Mouse (Mus musculus) ES-Bruce4 (cell line): ENCODE results near the gene Erc1. TPM values are rescaled to one million over a fixed set of nuclear protein-coding genes. Genes with fewer than 3 reads are reported as not detected.

Source experiments
- H3K27ac ChIP-seq: 2 replicates; pipeline ENCODE4 v1.5.1; 2012; ENCODE audit warnings: low read length, inconsistent platforms; ENCODE audit not compliant: insufficient read depth
- H3K27me3 ChIP-seq: 2 replicates; pipeline ENCODE4 v1.6.1; 2012; ENCODE audit warnings: mild to moderate bottlenecking, low read length, inconsistent platforms; ENCODE audit not compliant: control insufficient read depth, poor library complexity, insufficient read depth, severe bottlenecking
- H3K36me3 ChIP-seq: 2 replicates; pipeline ENCODE4 v1.6.1; 2012; ENCODE audit warnings: inconsistent platforms, mild to moderate bottlenecking, low read length, moderate library complexity; ENCODE audit not compliant: control insufficient read depth, poor library complexity, insufficient read depth, severe bottlenecking
- H3K4me1 ChIP-seq: one replicate; pipeline ENCODE4 v1.8.1; 2011; ENCODE audit warnings: low read length; ENCODE audit not compliant: control insufficient read depth, insufficient read depth
- H3K4me3 ChIP-seq: 2 replicates; pipeline ENCODE4 v1.5.1; 2011; ENCODE audit warnings: low read depth, mild to moderate bottlenecking, low read length
- H3K9ac ChIP-seq: 2 replicates; pipeline ENCODE4 v1.6.1; 2012; ENCODE audit warnings: low read depth, mild to moderate bottlenecking, inconsistent platforms; ENCODE audit not compliant: poor library complexity, severe bottlenecking
- H3K9me3 ChIP-seq: replicated peaks from 2 replicates; pipeline ENCODE4 v1.6.1; 2012; ENCODE audit warnings: mild to moderate bottlenecking, low read length, inconsistent platforms; ENCODE audit not compliant: control insufficient read depth, poor library complexity, insufficient read depth, severe bottlenecking
- CTCF ChIP-seq: IDR thresholded peaks from one replicate; pipeline ENCODE4 v1.8.1; 2011; ENCODE audit warnings: low read depth, low read length
- EP300 ChIP-seq: IDR thresholded peaks from 2 replicates; pipeline ENCODE4 v1.6.1; 2011; ENCODE audit warnings: low read depth, low read length; ENCODE audit not compliant: insufficient read depth
- POLR2A ChIP-seq: IDR thresholded peaks from one replicate; pipeline ENCODE4 v1.8.1; 2011; ENCODE audit warnings: low read length; ENCODE audit not compliant: insufficient read depth
- polyA plus RNA-seq: library from polyadenylated mRNA; stranded (reverse); fragments of >200 nt; gene quantifications from 2 replicates; pipeline ENCODE4 v1.2.4, GENCODE M21; 2011; ENCODE audit warnings: low read depth; ENCODE audit not compliant: missing spikeins, insufficient read depth, insufficient read length

Gene Erc1
- polyA plus RNA-seq, 1 experiment: 55.6 TPM

- H3K4me1 ChIP-seq: no peaks in the 10 kb centered on the region
- no peak overlapping the region for H3K27ac ChIP-seq
- H3K9ac ChIP-seq: no peak overlapping the region
- no peaks in the 10 kb centered on the region for H3K27me3 ChIP-seq
- H3K36me3 ChIP-seq: peaks cover 5% of the 10 kb centered on the region
- H3K4me3 ChIP-seq: no peak overlapping the region
- TF ChIP-seq POLR2A: no peak
- no peaks in the 10 kb centered on the region for H3K9me3 ChIP-seq
These were observed 109.2 kb downstream of the Erc1 start for GRCm38 (mm10) chr6:119738638-119739375.

- H3K4me1 ChIP-seq: no peaks in the 10 kb centered on the region
- no peaks in the 10 kb centered on the region for H3K27me3 ChIP-seq
- no peak overlapping the region for H3K4me3 ChIP-seq
- H3K36me3 ChIP-seq: no peaks in the 10 kb centered on the region
- no peak overlapping the region for H3K9ac ChIP-seq
- TF ChIP-seq CTCF: no peak
- TF ChIP-seq EP300: no peak
- TF ChIP-seq POLR2A: no peak
- no peaks in the 10 kb centered on the region for H3K9me3 ChIP-seq
- H3K27ac ChIP-seq: no peak overlapping the region
These were observed 110.3 kb downstream of the Erc1 start for GRCm38 (mm10) chr6:119737716-119738115.

- H3K9ac ChIP-seq: no peak overlapping the region
- no peaks in the 10 kb centered on the region for H3K4me1 ChIP-seq
- H3K9me3 ChIP-seq: no peaks in the 10 kb centered on the region
- H3K27ac ChIP-seq: no peak overlapping the region
- no peaks in the 10 kb centered on the region for H3K27me3 ChIP-seq
- H3K4me3 ChIP-seq: no peak overlapping the region
- TF ChIP-seq CTCF (no peak), POLR2A (no peak), EP300 (no peak)
- no peaks in the 10 kb centered on the region for H3K36me3 ChIP-seq
These were observed 112.0 kb downstream of the Erc1 start for GRCm38 (mm10) chr6:119735937-119736336.

GRCm38 (mm10) chr6:119731155-119731554 is 116.8 kb downstream of the Erc1 start:
- H3K36me3 ChIP-seq: no peaks in the 10 kb centered on the region
- no peak overlapping the region for H3K4me3 ChIP-seq
- H3K4me1 ChIP-seq: no peaks in the 10 kb centered on the region
- H3K9me3 ChIP-seq: no peaks in the 10 kb centered on the region
- no peak overlapping the region for H3K27ac ChIP-seq
- no peak for TF ChIP-seq POLR2A
- no peak for TF ChIP-seq CTCF
- no peak for TF ChIP-seq EP300
- no peak overlapping the region for H3K9ac ChIP-seq
- H3K27me3 ChIP-seq: no peaks in the 10 kb centered on the region

GRCm38 (mm10) chr6:119715234-119715633 is 132.7 kb downstream of the Erc1 start:
- H3K9me3 ChIP-seq: no peaks in the 10 kb centered on the region
- H3K27me3 ChIP-seq: no peaks in the 10 kb centered on the region
- H3K4me1 ChIP-seq: no peaks in the 10 kb centered on the region
- TF ChIP-seq POLR2A: no peak
- TF ChIP-seq EP300: no peak
- no peak for TF ChIP-seq CTCF
- no peaks in the 10 kb centered on the region; the same call in none of the 2 replicates for H3K36me3 ChIP-seq
- no peak overlapping the region for H3K27ac ChIP-seq
- H3K4me3 ChIP-seq: no peak overlapping the region
- H3K9ac ChIP-seq: no peak overlapping the region

- Histone ChIP-seq H3K27ac (no peak overlapping the region), H3K9me3 (no peaks in the 10 kb centered on the region), H3K36me3 (no peaks in the 10 kb centered on the region; the same call in none of the 2 replicates), H3K9ac (no peak overlapping the region), H3K27me3 (no peaks in the 10 kb centered on the region), H3K4me1 (no peaks in the 10 kb centered on the region), H3K4me3 (no peak overlapping the region)
- no peak for TF ChIP-seq CTCF
- no peak for TF ChIP-seq POLR2A
- no peak for TF ChIP-seq EP300
These were observed 134.0 kb downstream of the Erc1 start for GRCm38 (mm10) chr6:119713961-119714360.
